Mouse (Mus musculus): ENCODE measurements around the gene Sox5. TPM values are rescaled to one million over a fixed set of nuclear protein-coding genes. Genes with fewer than 3 reads are reported as not detected.

The Sox5 gene
- polyA plus RNA-seq, 1 experiment: 4.6 TPM

DNA sequence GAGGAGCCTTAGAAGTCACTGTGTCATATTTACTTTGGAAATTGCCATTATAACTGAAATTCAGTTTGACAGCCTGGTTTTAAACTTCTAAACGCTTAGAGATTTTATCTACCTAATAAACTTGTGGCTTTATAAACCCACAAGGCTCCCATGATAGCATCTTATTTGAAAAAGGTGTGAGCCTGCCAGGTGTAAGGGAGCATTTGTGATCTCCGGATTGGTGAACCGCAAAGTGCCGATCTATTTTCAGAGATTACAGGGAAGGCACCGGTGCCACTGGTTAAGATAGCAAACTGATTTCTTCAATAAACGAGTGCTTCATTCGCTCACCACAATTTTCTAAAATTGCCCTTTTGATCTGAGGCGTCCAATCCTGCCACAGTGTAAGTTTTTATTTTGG lies 107.9 kb downstream of the Sox5 start:
- H3K4me1 ChIP-seq (ENCODE audit: control insufficient read depth, insufficient read depth, insufficient read length, low read length): no peaks in the 10 kb centered on the region
- no peak overlapping the region for H3K27ac ChIP-seq (replicated peaks; ENCODE audit: low read depth, low read length)

DNA sequence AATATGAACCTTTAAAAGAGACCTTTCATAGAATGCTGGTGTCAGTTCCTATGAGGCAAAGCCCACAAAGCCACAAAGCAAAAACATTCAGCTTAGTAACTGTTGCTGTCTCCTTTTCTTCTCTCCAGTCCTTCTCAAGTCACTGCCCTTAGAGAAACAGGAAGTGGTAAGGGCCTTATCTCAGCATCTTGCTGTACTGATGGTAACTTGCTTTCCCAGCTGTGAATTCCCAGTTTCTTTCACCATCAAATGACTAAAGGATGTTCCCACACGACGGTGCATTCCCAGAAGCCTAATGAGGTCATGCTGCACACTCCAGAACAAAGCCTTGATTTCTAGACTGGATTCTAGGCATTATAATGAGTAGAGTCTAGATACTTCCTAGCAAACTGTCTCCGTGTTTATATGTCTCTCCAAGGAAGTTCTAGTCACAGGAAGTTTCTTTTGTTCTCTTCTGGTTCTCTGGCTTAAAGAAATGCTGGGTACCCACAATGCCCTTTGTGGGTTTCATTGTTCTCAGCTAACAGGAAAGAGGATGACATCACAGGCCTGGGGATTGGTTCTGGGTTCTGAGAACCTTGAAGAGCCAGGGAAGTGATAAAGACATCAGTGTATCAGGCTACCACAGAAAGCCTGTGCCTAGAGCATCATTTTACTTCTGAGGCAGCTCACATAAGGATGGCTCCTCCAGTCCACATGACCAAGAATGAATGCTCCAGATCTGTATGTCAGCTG lies 111.2 kb downstream of the Sox5 start:
- Histone ChIP-seq H3K27ac (replicated peaks; ENCODE audit: low read depth, low read length) (no peak overlapping the region), H3K4me1 (ENCODE audit: control insufficient read depth, insufficient read depth, insufficient read length, low read length) (no peaks in the 10 kb centered on the region), H3K4me3 (ENCODE audit: insufficient read depth, low read depth, low read length) (no peak overlapping the region)

More for the DNA sequence above, 107.9 kb downstream of the Sox5 start:
- no peak overlapping the region for H3K4me3 ChIP-seq (ENCODE audit: insufficient read depth, low read depth, low read length)

DNA sequence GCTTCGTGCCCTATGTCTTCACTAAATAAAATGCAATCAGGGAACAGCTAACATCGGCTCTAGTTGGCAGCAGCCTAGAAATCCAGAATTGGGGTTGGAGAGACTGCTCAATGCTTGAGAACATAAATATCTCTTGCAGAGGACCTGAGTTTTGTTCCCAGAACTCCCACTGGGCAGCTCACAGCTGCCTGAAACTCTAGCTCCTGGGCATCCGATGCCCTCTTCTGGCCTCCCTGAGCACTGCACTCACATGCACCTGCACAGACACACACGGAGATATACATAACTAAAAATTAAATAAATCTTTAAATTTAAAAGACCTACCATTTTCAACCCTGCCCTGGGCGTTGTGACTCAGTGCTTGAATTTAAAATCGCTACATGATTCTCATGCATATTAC lies 115.2 kb downstream of the Sox5 start:
- H3K27ac ChIP-seq (replicated peaks; ENCODE audit: low read depth, low read length): no peak overlapping the region

DNA sequence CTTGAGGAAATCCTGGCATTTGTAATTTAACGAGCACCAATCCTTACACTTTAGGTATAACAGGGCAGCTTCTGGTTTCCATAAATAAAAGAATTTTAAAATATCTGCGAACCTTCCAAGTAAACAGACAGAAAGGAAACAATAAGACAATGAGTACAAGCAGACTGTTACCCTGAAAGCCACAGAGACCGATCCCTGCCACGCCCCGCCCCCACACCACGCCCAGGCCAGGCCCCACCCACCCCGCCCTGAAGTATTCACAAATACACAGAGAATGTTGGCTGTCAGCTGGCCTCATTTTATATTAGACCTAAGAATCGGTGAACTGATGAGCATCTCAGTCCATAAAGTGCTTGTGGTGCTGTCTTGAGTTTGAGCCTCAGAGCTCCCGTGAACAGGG lies 117.0 kb downstream of the Sox5 start:
- no peak overlapping the region for H3K27ac ChIP-seq (replicated peaks; ENCODE audit: low read depth, low read length)
- H3K4me1 ChIP-seq (ENCODE audit: control insufficient read depth, insufficient read depth, insufficient read length, low read length): no peaks in the 10 kb centered on the region
- no peak overlapping the region for H3K4me3 ChIP-seq (ENCODE audit: insufficient read depth, low read depth, low read length)

More for the DNA sequence above, 115.2 kb downstream of the Sox5 start:
- Histone ChIP-seq H3K4me3 (ENCODE audit: insufficient read depth, low read depth, low read length) (no peak overlapping the region), H3K4me1 (ENCODE audit: control insufficient read depth, insufficient read depth, insufficient read length, low read length) (no peaks in the 10 kb centered on the region)

DNA sequence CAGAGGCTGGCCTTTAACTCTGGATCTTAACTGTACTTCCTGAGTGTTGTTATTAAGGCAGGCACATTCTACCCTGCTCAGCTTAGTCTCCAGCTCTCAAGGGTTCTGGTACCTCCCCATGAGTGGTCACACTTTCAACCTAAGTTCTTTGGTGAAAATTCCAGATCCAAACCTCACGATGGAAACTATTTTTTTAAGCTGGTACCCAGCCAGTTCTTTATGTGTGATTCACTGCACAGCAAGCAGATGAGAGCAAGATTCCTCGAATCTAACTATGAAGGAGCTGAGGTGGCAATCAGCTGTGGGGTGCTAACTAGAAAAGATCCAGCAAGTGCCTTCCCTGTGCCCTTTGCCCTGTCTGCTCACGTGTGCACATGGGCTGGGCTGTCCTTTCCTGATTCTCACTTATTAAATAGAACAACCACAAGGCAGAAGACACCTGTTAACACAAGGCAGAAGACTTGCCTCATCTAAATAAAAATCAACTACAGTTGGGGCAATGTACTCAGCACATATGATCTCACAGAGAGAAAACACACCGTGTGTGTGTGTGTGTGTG lies 118.2 kb downstream of the Sox5 start:
- no peaks in the 10 kb centered on the region; the same call in 1 of the 2 replicates for H3K4me1 ChIP-seq (ENCODE audit: control insufficient read depth, insufficient read depth, insufficient read length, low read length)
- H3K4me3 ChIP-seq (ENCODE audit: insufficient read depth, low read depth, low read length): no peak overlapping the region
- H3K27ac ChIP-seq (replicated peaks; ENCODE audit: low read depth, low read length): no peak overlapping the region

DNA sequence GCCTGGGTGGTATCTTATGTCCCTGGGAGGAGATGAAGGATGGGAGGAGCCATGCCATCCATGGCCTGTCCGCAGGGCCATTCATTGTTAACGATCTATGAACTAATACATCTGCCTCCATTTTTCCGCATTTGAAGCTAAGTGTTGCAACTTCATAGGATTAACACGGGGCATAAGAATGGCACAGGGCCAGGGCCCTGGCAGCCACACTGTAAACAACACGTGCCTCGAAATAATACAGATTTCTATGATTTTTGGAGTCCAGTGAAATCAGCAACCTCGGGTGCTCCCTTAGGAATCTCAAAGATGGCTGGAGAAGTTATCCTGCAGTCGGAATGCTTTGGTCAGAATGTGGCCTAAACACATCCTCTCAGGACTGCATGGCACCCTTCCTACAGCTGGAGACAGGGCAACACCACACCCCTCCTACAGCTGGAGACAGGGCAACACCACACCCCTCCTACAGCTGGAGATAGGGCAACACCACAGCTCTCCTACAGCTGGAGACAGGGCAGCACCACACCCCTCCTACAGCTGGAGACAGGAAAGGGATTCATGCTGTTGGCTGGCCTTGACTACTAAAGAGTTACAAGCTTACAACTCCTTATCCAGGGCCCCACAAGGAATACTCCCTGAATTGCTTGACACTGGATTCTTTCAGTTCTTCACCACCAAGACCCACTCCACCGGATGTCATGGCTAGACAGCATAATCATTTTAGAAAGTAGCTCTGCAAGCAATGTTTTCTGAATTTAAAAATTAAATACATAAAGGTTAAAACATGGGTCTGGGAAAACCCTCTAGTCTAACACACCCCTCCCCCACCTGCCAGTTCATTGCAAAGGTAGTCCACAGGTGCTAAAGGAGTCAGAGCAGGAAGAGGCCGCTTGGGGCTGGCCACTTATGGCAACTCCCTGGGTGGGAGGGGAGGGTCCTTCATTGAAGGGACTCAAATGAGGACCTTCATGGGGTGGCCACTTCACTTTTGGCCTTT lies 122.4 kb downstream of the Sox5 start:
- Histone ChIP-seq H3K27ac (replicated peaks; ENCODE audit: low read depth, low read length) (no peak overlapping the region), H3K4me1 (ENCODE audit: control insufficient read depth, insufficient read depth, insufficient read length, low read length) (no peaks in the 10 kb centered on the region; the same call in 1 of the 2 replicates), H3K4me3 (ENCODE audit: insufficient read depth, low read depth, low read length) (no peak overlapping the region)

DNA sequence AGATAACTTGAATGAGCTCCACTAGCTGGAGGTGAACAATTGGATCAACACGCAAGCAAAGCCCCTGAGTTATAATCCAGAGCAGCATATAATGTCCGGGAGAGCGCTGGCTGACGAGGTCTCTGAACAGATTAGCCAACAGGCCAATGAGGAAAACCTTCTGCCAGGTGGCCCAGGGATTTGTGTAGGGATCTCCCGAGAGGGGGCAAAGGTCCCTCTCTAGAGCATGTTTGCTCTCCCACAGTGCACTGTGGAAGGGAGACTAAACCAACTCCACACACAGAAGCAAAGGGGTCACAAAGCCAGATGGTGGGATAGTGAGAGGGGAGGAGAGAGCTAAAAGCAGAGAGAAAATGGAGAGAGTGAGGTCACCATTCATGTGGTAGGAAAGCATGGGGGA lies 128.9 kb downstream of the Sox5 start:
- no peak overlapping the region for H3K4me3 ChIP-seq (ENCODE audit: insufficient read depth, low read depth, low read length)
- no peak overlapping the region for H3K27ac ChIP-seq (replicated peaks; ENCODE audit: low read depth, low read length)
- no peaks in the 10 kb centered on the region; the same call in 1 of the 2 replicates for H3K4me1 ChIP-seq (ENCODE audit: control insufficient read depth, insufficient read depth, insufficient read length, low read length)

DNA sequence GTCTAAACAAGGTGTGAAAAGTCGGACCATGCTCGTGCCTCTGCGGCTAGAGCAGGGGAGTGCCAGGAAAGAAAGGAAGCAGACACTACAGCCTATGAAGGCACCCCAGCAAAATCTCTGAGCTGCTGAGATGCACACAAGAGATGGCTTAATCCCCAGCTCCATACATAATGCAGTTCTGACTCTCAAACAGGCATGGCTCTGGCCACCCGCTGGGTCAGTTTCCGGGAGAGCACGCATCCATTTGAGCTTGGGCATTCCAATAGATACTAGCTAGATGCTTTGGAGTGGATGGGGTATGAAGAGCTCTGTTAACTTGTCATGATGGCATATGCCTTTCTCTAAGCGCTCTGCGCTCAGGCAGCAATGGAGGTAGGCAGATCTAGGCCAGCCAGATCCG lies 132.9 kb downstream of the Sox5 start:
- H3K27ac ChIP-seq (replicated peaks; ENCODE audit: low read depth, low read length): no peak overlapping the region
- no peaks in the 10 kb centered on the region; the same call in 1 of the 2 replicates for H3K4me1 ChIP-seq (ENCODE audit: control insufficient read depth, insufficient read depth, insufficient read length, low read length)
- H3K4me3 ChIP-seq (ENCODE audit: insufficient read depth, low read depth, low read length): no peak overlapping the region

DNA sequence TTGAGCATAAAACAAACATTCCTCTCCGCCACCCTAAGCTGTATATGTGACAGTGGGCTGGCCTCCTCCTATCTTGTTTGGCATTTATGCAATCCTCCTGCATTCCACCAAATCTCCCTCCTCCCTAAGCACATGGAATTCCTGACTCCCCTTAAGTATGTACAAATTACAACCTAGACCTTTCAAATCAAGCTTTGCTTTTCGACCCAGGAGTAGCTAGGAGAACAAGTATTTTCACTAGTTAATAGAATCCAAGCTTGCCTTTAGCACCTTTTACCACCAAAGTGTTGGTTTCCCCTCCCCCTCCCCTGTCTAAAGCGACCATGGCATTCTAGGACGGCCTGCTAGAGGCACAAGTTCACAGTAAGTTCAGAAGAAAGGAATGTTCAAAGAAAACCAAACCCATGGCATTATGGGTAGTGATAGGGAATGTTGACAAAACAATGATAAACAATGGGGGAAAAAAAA lies 133.6 kb downstream of the Sox5 start:
- Histone ChIP-seq H3K27ac (replicated peaks; ENCODE audit: low read depth, low read length) (no peak overlapping the region), H3K4me3 (ENCODE audit: insufficient read depth, low read depth, low read length) (no peak overlapping the region)

DNA sequence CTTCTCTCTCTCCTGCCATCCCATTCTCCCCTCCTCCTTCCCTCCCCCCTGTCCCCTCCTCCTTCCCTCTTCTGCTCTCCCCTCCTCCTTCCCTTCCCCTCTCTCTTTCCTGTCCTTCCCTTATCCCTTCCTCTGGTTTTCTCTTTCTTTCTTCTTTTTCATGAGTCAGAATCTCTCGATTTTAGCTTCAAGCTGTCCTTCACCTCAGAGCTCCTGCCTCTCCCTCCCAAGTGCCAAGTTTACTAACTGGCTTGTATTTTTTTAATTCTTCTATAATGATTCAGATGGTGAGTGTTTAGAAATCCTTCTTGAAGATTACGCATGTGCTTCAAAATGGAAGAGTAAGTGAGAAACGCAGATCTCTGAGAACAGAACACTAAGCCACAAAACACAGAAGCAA lies 135.4 kb downstream of the Sox5 start:
- Histone ChIP-seq H3K4me1 (ENCODE audit: control insufficient read depth, insufficient read depth, insufficient read length, low read length) (no peaks in the 10 kb centered on the region), H3K27ac (replicated peaks; ENCODE audit: low read depth, low read length) (no peak overlapping the region), H3K4me3 (ENCODE audit: insufficient read depth, low read depth, low read length) (no peak overlapping the region)

More for the DNA sequence above, 133.6 kb downstream of the Sox5 start:
- H3K4me1 ChIP-seq (ENCODE audit: control insufficient read depth, insufficient read depth, insufficient read length, low read length): no peaks in the 10 kb centered on the region; the same call in 1 of the 2 replicates

DNA sequence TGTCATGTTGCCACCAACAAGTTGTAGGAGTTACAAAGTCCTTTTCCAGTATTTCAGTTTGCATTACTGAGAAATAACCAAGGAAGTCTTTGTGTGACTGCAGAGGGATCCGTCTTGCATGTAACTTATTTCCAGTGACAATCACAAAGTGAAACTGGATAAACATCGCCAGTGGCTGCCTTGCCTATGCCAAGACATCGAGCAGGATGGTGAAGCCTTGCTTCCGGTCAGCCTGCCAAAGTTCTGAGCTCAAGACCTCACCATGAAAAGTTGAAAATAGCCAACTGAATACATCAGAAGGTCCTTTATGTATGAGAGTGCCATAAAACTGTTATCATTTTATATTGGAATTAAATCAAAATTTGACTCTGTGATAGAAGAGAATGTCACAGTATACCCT lies 136.0 kb downstream of the Sox5 start:
- no peak overlapping the region for H3K27ac ChIP-seq (replicated peaks; ENCODE audit: low read depth, low read length)
- peaks cover 3% of the 10 kb centered on the region; the same call in 1 of the 2 replicates for H3K4me1 ChIP-seq (ENCODE audit: control insufficient read depth, insufficient read depth, insufficient read length, low read length)

DNA sequence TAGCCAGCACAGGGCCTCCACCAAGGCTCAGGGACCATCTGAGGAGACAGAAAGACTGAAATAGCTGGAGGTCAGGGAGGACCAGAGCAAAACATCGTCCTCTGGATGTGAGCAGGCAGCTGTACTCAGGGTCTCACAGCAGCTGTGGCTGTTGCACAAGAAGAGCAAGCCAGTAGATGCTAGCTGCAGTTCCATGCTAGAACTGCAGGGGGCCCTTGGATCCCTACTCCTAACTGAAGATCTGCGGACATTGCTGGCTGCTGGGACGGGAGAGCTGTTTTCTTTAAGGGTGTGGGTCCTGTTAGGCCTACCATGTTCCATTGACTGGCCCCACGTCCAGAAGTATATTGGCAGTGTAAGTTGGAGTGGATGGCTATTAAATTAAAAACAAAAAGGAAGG lies 137.1 kb downstream of the Sox5 start:
- Histone ChIP-seq H3K4me1 (ENCODE audit: control insufficient read depth, insufficient read depth, insufficient read length, low read length) (peaks cover 3% of the 10 kb centered on the region; the same call in 1 of the 2 replicates), H3K4me3 (ENCODE audit: insufficient read depth, low read depth, low read length) (no peak overlapping the region), H3K27ac (replicated peaks; ENCODE audit: low read depth, low read length) (no peak overlapping the region)

More for the DNA sequence above, 136.0 kb downstream of the Sox5 start:
- H3K4me3 ChIP-seq (ENCODE audit: insufficient read depth, low read depth, low read length): no peak overlapping the region

DNA sequence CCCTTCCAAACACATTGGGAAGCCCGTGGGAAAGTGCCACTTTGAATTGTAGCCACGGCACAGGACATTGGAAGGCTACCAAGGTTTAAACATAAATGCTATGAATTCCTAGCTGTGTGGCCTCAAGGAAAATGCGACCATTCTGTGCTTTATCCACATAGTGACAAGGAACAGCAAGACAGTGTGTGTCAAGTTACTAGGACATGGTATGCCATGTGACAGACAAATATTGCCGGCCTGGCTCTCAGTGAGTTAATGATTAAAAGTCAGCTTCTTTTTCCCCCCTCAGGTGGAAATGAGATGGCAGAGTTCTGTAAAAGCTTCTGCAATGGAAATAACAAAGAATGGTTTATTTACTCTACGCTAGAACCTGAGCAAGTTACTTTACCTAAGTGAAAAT lies 138.2 kb downstream of the Sox5 start:
- peaks cover 3% of the 10 kb centered on the region; the same call in 1 of the 2 replicates for H3K4me1 ChIP-seq (ENCODE audit: control insufficient read depth, insufficient read depth, insufficient read length, low read length)
- no peak overlapping the region for H3K27ac ChIP-seq (replicated peaks; ENCODE audit: low read depth, low read length)
- no peak overlapping the region for H3K4me3 ChIP-seq (ENCODE audit: insufficient read depth, low read depth, low read length)

DNA sequence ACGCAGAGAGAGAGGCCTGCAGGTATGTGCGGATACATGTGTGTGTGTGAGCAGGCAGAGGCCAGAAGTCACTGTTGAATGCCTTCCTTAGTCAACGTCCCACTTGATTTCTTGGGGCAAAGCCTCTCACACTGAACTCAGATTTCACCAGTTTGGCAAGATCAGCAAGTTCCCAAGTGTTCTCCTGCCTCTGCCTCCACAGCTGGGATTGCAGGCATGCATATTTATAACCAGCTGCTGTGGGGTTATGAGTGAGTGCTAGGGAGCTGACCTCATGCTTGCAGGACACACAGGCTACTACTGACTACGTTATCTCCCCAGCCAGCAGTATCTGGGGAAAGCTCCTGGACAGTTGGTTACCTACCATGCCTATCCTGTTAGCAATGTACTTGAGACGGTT lies 139.9 kb downstream of the Sox5 start:
- H3K4me3 ChIP-seq (ENCODE audit: insufficient read depth, low read depth, low read length): no peak overlapping the region

DNA sequence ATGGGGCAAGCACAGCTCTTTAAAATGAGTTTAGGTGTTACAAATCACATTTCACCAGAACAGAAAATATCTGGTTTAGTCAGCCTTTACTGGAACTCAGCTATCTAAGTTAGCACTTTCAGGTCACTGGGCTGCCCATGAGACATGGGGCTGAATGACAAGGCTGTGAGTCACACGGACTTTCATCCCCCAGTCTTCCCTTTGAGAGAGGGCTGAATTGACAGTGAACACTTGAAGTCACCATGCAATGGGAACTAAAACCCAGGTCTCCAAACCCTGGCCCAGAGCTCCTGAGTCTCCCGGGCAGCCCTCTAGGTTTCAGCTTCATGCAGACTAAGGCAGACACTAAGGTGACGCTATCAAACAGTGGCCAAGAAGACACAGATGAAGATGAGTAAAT lies 141.2 kb downstream of the Sox5 start:
- Histone ChIP-seq H3K4me3 (ENCODE audit: insufficient read depth, low read depth, low read length) (no peak overlapping the region), H3K27ac (replicated peaks; ENCODE audit: low read depth, low read length) (no peak overlapping the region), H3K4me1 (ENCODE audit: control insufficient read depth, insufficient read depth, insufficient read length, low read length) (peaks cover 3% of the 10 kb centered on the region; the same call in 1 of the 2 replicates)

More for the DNA sequence above, 139.9 kb downstream of the Sox5 start:
- H3K27ac ChIP-seq (replicated peaks; ENCODE audit: low read depth, low read length): no peak overlapping the region
- H3K4me1 ChIP-seq (ENCODE audit: control insufficient read depth, insufficient read depth, insufficient read length, low read length): peaks cover 3% of the 10 kb centered on the region; the same call in 1 of the 2 replicates
